Comparison of ENCODE assay signal across 9 mouse cellular contexts in the genomic region with DNA sequence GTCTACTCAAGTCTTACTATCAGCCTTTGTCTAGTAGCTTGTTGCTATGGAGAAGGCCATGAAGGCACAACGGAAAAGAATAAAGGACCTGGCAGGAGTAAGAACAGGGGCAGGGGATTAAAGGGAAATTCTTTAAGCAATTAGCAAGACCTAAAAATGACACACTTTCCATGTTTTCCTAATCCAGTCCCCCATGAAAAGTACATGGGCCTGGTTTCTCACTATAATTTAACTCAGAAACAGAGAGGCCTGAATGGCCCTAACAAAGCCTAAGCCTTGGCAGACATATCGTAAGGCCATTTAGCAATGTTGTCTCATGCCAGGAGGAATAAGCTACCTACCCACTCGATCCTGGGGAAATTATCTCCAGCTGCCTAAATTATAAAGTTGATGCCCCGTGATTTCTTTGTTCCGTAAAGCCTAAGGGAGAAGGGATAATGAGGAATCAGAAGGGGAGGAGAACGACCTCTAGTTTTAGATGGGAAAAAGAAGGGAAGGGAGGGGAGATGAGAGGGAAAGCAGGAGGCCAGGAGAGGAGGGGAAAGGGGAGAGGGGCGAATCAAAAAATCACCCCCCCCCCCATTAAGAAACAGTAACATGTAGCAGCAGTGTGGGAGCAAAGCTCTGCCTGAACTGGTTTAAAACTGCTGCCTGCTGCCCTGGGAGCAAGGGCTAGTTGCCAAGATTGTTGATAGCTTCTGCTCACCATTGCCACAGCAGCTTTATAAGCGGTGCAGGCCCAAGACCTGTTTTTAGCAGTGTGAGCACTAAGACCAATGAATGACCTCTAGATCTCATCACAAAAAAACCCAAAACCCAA. TPM values are rescaled to one million over a fixed set of nuclear protein-coding genes. Genes with fewer than 3 reads are reported as not detected.
DNase-seq lines count a peak whose midpoint lies in the region; ATAC-seq and TF ChIP-seq lines count a peak whose summit lies in the region.
"Had no signal": no experiment of that assay in that cellular context is flagged by ENCODE, and none has a peak within 500 bp of the region (broad histone marks: within the 10 kb centered on the region; RNA-seq: fewer than 3 reads in every experiment).

No protein-coding gene starts in this region.

- H3K4me2 ChIP-seq in liver, embryonic 12.5 days: no peak overlapping the region
- H3K4me2 ChIP-seq in forebrain, embryonic 12.5 days: peak overlapping the region; percentile 3
- no peak overlapping the region for H3K4me2 ChIP-seq in intestine, postnatal 0 days (replicated peaks; ENCODE audit: low read depth)
- H3K4me2 ChIP-seq in liver, postnatal 0 days (ENCODE audit: low read depth, low read length): no peak overlapping the region

- no peak for ATAC-seq in liver, embryonic 12.5 days
- ATAC-seq in forebrain, embryonic 12.5 days (ENCODE audit: low FRiP score): peak; percentile 64; the same call in 1 of the 2 replicates
- no peak for ATAC-seq in intestine, postnatal 0 days
- ATAC-seq in liver, postnatal 0 days: no peak
- ATAC-seq: Patski had no signal

- peaks cover 10% of the 10 kb centered on the region for H3K4me1 ChIP-seq in liver, adult 2 months (ENCODE audit: control insufficient read depth, insufficient read depth, low read length)
- peaks cover 22% of the 10 kb centered on the region for H3K4me1 ChIP-seq in liver, embryonic 12.5 days
- peaks cover 3% of the 10 kb centered on the region; the same call in 1 of the 2 replicates for H3K4me1 ChIP-seq in brown adipose tissue, adult 24 weeks (ENCODE audit: control insufficient read depth, insufficient read depth, insufficient read length, low read length)
- H3K4me1 ChIP-seq in forebrain, embryonic 12.5 days: peaks cover 46% of the 10 kb centered on the region
- peaks cover 8% of the 10 kb centered on the region for H3K4me1 ChIP-seq in intestine, postnatal 0 days (replicated peaks; ENCODE audit: control insufficient read depth, insufficient read depth, low read length)
- H3K4me1 ChIP-seq in liver, postnatal 0 days (ENCODE audit: insufficient read depth): 0 out of 2 replicates have a peak, but pooled peaks cover 3% of the 10 kb centered on the region

- no peak overlapping the region for H3K9ac ChIP-seq in liver, adult 2 months (ENCODE audit: low read depth, low read length)
- H3K9ac ChIP-seq in liver, embryonic 12.5 days: no peak overlapping the region
- H3K9ac ChIP-seq in forebrain, embryonic 12.5 days: peak overlapping the region; percentile 17; the same call in 1 of the 2 replicates
- no peak overlapping the region for H3K9ac ChIP-seq in intestine, postnatal 0 days (ENCODE audit: low read depth, low read length)
- no peak overlapping the region for H3K9ac ChIP-seq in liver, postnatal 0 days (replicated peaks)

- WGBS in liver, adult 2 months: 59% methylated on average over 8 of the region's 8 CpGs
- WGBS in liver, embryonic 12.5 days (ENCODE audit: insufficient replicate concordance): 72% methylated on average over 8 of the region's 8 CpGs
- WGBS in forebrain, embryonic 12.5 days: 12% methylated on average over 8 of the region's 8 CpGs
- 75% methylated on average over 8 of the region's 8 CpGs for WGBS in intestine, postnatal 0 days
- WGBS in liver, postnatal 0 days (ENCODE audit: insufficient replicate concordance): 79% methylated on average over 8 of the region's 8 CpGs

- no peaks in the 10 kb centered on the region for H3K36me3 ChIP-seq in liver, adult 2 months (ENCODE audit: control insufficient read depth, insufficient read depth, low read length)
- peaks cover 5% of the 10 kb centered on the region; the same call in 1 of the 2 replicates for H3K36me3 ChIP-seq in liver, embryonic 12.5 days
- peaks cover 8% of the 10 kb centered on the region; the same call in 1 of the 2 replicates for H3K36me3 ChIP-seq in forebrain, embryonic 12.5 days (replicated peaks)
- H3K36me3 ChIP-seq in intestine, postnatal 0 days (ENCODE audit: control insufficient read depth, insufficient read depth): 0 out of 2 replicates have a peak, but pooled peaks cover 4% of the 10 kb centered on the region
- H3K36me3 ChIP-seq in liver, postnatal 0 days (replicated peaks; ENCODE audit: insufficient read depth, low read length): no peaks in the 10 kb centered on the region; the same call in none of the 2 replicates

- H3K79me2 ChIP-seq in liver, adult 2 months (ENCODE audit: control insufficient read depth, insufficient read depth, low read length): peaks cover 12% of the 10 kb centered on the region; the same call in 1 of the 2 replicates

- no peak for TF ChIP-seq EP300 in liver, postnatal 0 days (IDR thresholded peaks at IDR 0.05; ENCODE audit: low read depth)

- H3K27ac ChIP-seq in liver, adult 2 months (replicated peaks; ENCODE audit: insufficient read depth, low read depth, low read length): no peak overlapping the region
- no peak overlapping the region for H3K27ac ChIP-seq in liver, embryonic 12.5 days
- H3K27ac ChIP-seq in brown adipose tissue, adult 24 weeks (replicated peaks; ENCODE audit: low read depth, low read length): peak overlapping the region; percentile 72
- peak overlapping the region; percentile 76 for H3K27ac ChIP-seq in forebrain, embryonic 12.5 days
- no peak overlapping the region for H3K27ac ChIP-seq in intestine, postnatal 0 days (ENCODE audit: low read depth, low read length)
- no peak overlapping the region for H3K27ac ChIP-seq in liver, postnatal 0 days (ENCODE audit: low read depth)

- peak; percentile 66 for DNase-seq in liver, adult 2 months (ENCODE audit: extremely low read depth, low read depth, low spot score)
- DNase-seq in heart, postnatal 4 days: peak; percentile 70
- peak; percentile 27 for DNase-seq in lung, postnatal 36 days
- DNase-seq in liver, postnatal 0 days: no peak

- TF ChIP-seq POLR2A in liver, adult 2 months (IDR thresholded peaks at IDR 0.05; ENCODE audit: extremely low read depth, insufficient read depth, low read length): no peak

- no peaks in the 10 kb centered on the region for H3K9me3 ChIP-seq in liver, embryonic 12.5 days (replicated peaks)
- no peaks in the 10 kb centered on the region for H3K9me3 ChIP-seq in forebrain, embryonic 12.5 days
- H3K9me3 ChIP-seq in intestine, postnatal 0 days (ENCODE audit: control insufficient read depth): no peaks in the 10 kb centered on the region
- H3K9me3 ChIP-seq in liver, postnatal 0 days (ENCODE audit: low read length): no peaks in the 10 kb centered on the region

- H3K27me3 ChIP-seq in liver, adult 2 months (ENCODE audit: control insufficient read depth, insufficient read depth, low read length): no peaks in the 10 kb centered on the region
- H3K27me3 ChIP-seq in liver, embryonic 12.5 days (replicated peaks): no peaks in the 10 kb centered on the region
- H3K27me3 ChIP-seq in forebrain, embryonic 12.5 days: no peaks in the 10 kb centered on the region
- no peaks in the 10 kb centered on the region for H3K27me3 ChIP-seq in intestine, postnatal 0 days (replicated peaks; ENCODE audit: control insufficient read depth, insufficient read depth, low read length)
- H3K27me3 ChIP-seq in liver, postnatal 0 days (ENCODE audit: insufficient read depth, low read length): no peaks in the 10 kb centered on the region
- H3K27me3 ChIP-seq: Patski had no signal

- TF ChIP-seq CTCF in liver, adult 2 months (IDR thresholded peaks at IDR 0.05; ENCODE audit: low read depth, low read length): no peak
- TF ChIP-seq CTCF in intestine, postnatal 0 days (IDR thresholded peaks at IDR 0.05; ENCODE audit: low read depth): no peak
- no peak for TF ChIP-seq CTCF in liver, postnatal 0 days (IDR thresholded peaks at IDR 0.05; ENCODE audit: low read depth)

- no peak overlapping the region for H3K4me3 ChIP-seq in liver, adult 2 months (ENCODE audit: insufficient read depth, low read depth, low read length)
- H3K4me3 ChIP-seq in liver, embryonic 12.5 days: no peak overlapping the region
- no peak overlapping the region for H3K4me3 ChIP-seq in brown adipose tissue, adult 24 weeks (ENCODE audit: insufficient read depth, low read depth, low read length)
- no peak overlapping the region for H3K4me3 ChIP-seq in forebrain, embryonic 12.5 days (replicated peaks)
- no peak overlapping the region for H3K4me3 ChIP-seq in intestine, postnatal 0 days (ENCODE audit: low read depth, low read length)
- H3K4me3 ChIP-seq in liver, postnatal 0 days (ENCODE audit: low read depth, low read length): no peak overlapping the region

RNA-seq across cellular contexts. Expression of a gene that starts 56.9 kb away (rescaled TPM):
- total RNA-seq in liver, adult 2 months (2014; rRNA removed): 14.7 and 20.6 TPM in 2 replicates
- polyA plus RNA-seq in liver, adult 2 months (2012; rRNA removed): 27.5 and 29.6 TPM in 2 replicates
- polyA plus RNA-seq in liver, embryonic 12.5 days (2016; fragmentation: Nextera tagmentation; extraction: Ambion mirVana): 70.3 and 71.0 TPM in 2 replicates
- 52.7 and 66.3 TPM in 2 replicates for polyA plus RNA-seq in brown adipose tissue, adult 24 weeks (2012; ENCODE audit: insufficient read depth, insufficient read length, missing spikeins)
- 247 and 249 TPM in 2 replicates for polyA plus RNA-seq in forebrain, embryonic 12.5 days (2016; fragmentation: Nextera tagmentation; extraction: Ambion mirVana)
- total RNA-seq in heart, postnatal 4 days (2021): 100 to 1,000 TPM; 213 to 221 TPM
- 141 and 152 TPM in 2 replicates for polyA plus RNA-seq in intestine, postnatal 0 days (2015; fragmentation: Nextera tagmentation; extraction: Ambion mirVana)
- 50.9 and 52.8 TPM in 2 replicates for polyA plus RNA-seq in liver, postnatal 0 days (2015; fragmentation: Nextera tagmentation; extraction: Ambion mirVana)

Comparison
In these comparisons a context has a peak if more than half of its experiments do, and no peak if none do; other contexts are left out.
1. H3K27ac ChIP-seq: peak in brown adipose tissue, adult 24 weeks (single experiment) and forebrain, embryonic 12.5 days (single experiment); none in liver, adult 2 months (single experiment), liver, embryonic 12.5 days (single experiment), intestine, postnatal 0 days (single experiment) and liver, postnatal 0 days (single experiment).